Mouse (Mus musculus): ENCODE results near the gene Trmt13. TPM values are rescaled to one million over a fixed set of nuclear protein-coding genes. Genes with fewer than 3 reads are reported as not detected.

Trmt13 gene
- total and polyA plus RNA-seq, 3 experiments: 12.0 to 15.5 TPM; not detected in 1

- no peak overlapping the region for H3K27ac ChIP-seq (ENCODE audit: control insufficient read depth, low read depth, low read length)
- TF ChIP-seq EP300 (IDR thresholded peaks at IDR 0.05; ENCODE audit: low read depth in 1 of 2, low read length in 2 of 2) (no peak), POLR2A (IDR thresholded peaks at IDR 0.05; ENCODE audit: control insufficient read depth in 1 of 2, insufficient read depth in 1 of 2, low read depth in 1 of 2, low read length in 2 of 2, poor library complexity in 1 of 2) (no peak), GABPA (IDR thresholded peaks at IDR 0.05; ENCODE audit: low read depth, low read length) (no peak), KAT2A (conservative IDR thresholded peaks at IDR 0.05; ENCODE audit: low read depth, low read length) (no peak), ETS1 (IDR thresholded peaks at IDR 0.05; ENCODE audit: low read depth, low read length) (no peak), SIN3A (IDR thresholded peaks at IDR 0.05; ENCODE audit: low read length) (no peak), MAFK (IDR thresholded peaks at IDR 0.05; ENCODE audit: borderline replicate concordance, low read depth, low read length) (no peak), CHD1 (IDR thresholded peaks at IDR 0.05; ENCODE audit: low read depth, low read length) (no peak), ZMIZ1 (IDR thresholded peaks at IDR 0.05; ENCODE audit: low read depth, low read length) (no peak), NELFE (IDR thresholded peaks at IDR 0.05; ENCODE audit: low read depth, low read length) (no peak), SMC3 (IDR thresholded peaks at IDR 0.05; ENCODE audit: low read depth, low read length) (no peak), HCFC1 (IDR thresholded peaks at IDR 0.05; ENCODE audit: low read depth, low read length) (no peak), E2F4 (IDR thresholded peaks at IDR 0.05; ENCODE audit: borderline replicate concordance, low read depth, low read length) (no peak), JUND (IDR thresholded peaks at IDR 0.05; ENCODE audit: low read depth, low read length) (no peak), MAX (IDR thresholded peaks at IDR 0.05; ENCODE audit: low read length) (no peak), NRF1 (IDR thresholded peaks at IDR 0.05; ENCODE audit: insufficient read depth, low read depth, low read length, poor library complexity, severe bottlenecking) (no peak)
- peaks cover 2 to 3% of the 10 kb centered on the region in 2 experiments; a peak in 2 of 4 replicates for H3K36me3 ChIP-seq (ENCODE audit: control insufficient read depth in 1 of 2, insufficient read depth in 2 of 2, low read length in 2 of 2)
- no peak overlapping the region for H3K4me3 ChIP-seq (ENCODE audit: control insufficient read depth in 1 of 2, insufficient read depth in 1 of 2, low read depth in 2 of 2, low read length in 2 of 2)
- no peaks in the 10 kb centered on the region for H3K9me3 ChIP-seq (replicated peaks; ENCODE audit: insufficient read depth, low read length)
- H3K4me1 ChIP-seq (ENCODE audit: control insufficient read depth in 1 of 2, insufficient read depth in 2 of 2, low read length in 2 of 2): 0 out of 4 replicates have a peak, but pooled peaks cover 0 to 7% of the 10 kb centered on the region in 2 experiments
- no peaks in the 10 kb centered on the region for H3K27me3 ChIP-seq (ENCODE audit: control insufficient read depth in 1 of 2, insufficient read depth in 2 of 2, low read length in 2 of 2)
- H3K79me2 ChIP-seq (ENCODE audit: control insufficient read depth, insufficient read depth, low read length, poor library complexity): no peaks in the 10 kb centered on the region
- peak; percentile 11 for DNase-seq (ENCODE audit: low read depth, low spot score)
- H3K9ac ChIP-seq (ENCODE audit: control insufficient read depth, low read depth, low read length, poor library complexity, severe bottlenecking): no peak overlapping the region
Measured at GRCm38 (mm10) chr3:116542532-116542931, 71.9 kb downstream of the Trmt13 start.

GRCm38 (mm10) chr3:116542070-116542469 lies 72.3 kb downstream of the Trmt13 start:
- Histone ChIP-seq H3K36me3 (ENCODE audit: control insufficient read depth in 1 of 2, insufficient read depth in 2 of 2, low read length in 2 of 2) (peaks cover 2 to 3% of the 10 kb centered on the region in 2 experiments; a peak in 2 of 4 replicates), H3K27ac (ENCODE audit: control insufficient read depth, low read depth, low read length) (no peak overlapping the region), H3K79me2 (ENCODE audit: control insufficient read depth, insufficient read depth, low read length, poor library complexity) (no peaks in the 10 kb centered on the region), H3K27me3 (ENCODE audit: control insufficient read depth in 1 of 2, insufficient read depth in 2 of 2, low read length in 2 of 2) (no peaks in the 10 kb centered on the region), H3K4me3 (ENCODE audit: control insufficient read depth in 1 of 2, insufficient read depth in 1 of 2, low read depth in 2 of 2, low read length in 2 of 2) (no peak overlapping the region), H3K9ac (ENCODE audit: control insufficient read depth, low read depth, low read length, poor library complexity, severe bottlenecking) (no peak overlapping the region), H3K9me3 (replicated peaks; ENCODE audit: insufficient read depth, low read length) (no peaks in the 10 kb centered on the region), H3K4me1 (ENCODE audit: control insufficient read depth in 1 of 2, insufficient read depth in 2 of 2, low read length in 2 of 2) (0 out of 4 replicates have a peak, but pooled peaks cover 0 to 7% of the 10 kb centered on the region in 2 experiments)
- TF ChIP-seq EP300 (IDR thresholded peaks at IDR 0.05; ENCODE audit: low read depth in 1 of 2, low read length in 2 of 2): no peak
- TF ChIP-seq CTCF (IDR thresholded peaks at IDR 0.05 in 2 of 3, conservative IDR thresholded peaks at IDR 0.05 in 1 of 3; ENCODE audit: control insufficient read depth in 1 of 3, insufficient read depth in 1 of 3, low read depth in 2 of 3, low read length in 3 of 3, poor library complexity in 1 of 3, severe bottlenecking in 1 of 3): no peak
- no peak for TF ChIP-seq MAX (IDR thresholded peaks at IDR 0.05; ENCODE audit: low read length)
- no peak for TF ChIP-seq MEF2A (IDR thresholded peaks at IDR 0.05; ENCODE audit: extremely low read depth, insufficient replicate concordance, low read depth, low read length, poor library complexity, severe bottlenecking)
- no peak for TF ChIP-seq NRF1 (IDR thresholded peaks at IDR 0.05; ENCODE audit: insufficient read depth, low read depth, low read length, poor library complexity, severe bottlenecking)
- TF ChIP-seq CHD1 (IDR thresholded peaks at IDR 0.05; ENCODE audit: low read depth, low read length): no peak
- no peak for TF ChIP-seq ZMIZ1 (IDR thresholded peaks at IDR 0.05; ENCODE audit: low read depth, low read length)
- TF ChIP-seq USF2 (IDR thresholded peaks at IDR 0.05; ENCODE audit: borderline replicate concordance in 1 of 2, insufficient read depth in 1 of 2, low read depth in 1 of 2, low read length in 2 of 2): no peak
- TF ChIP-seq MAFK (IDR thresholded peaks at IDR 0.05; ENCODE audit: borderline replicate concordance, low read depth, low read length): no peak
- no peak for TF ChIP-seq ETS1 (IDR thresholded peaks at IDR 0.05; ENCODE audit: low read depth, low read length)
- no peak for TF ChIP-seq ZC3H11A (IDR thresholded peaks at IDR 0.05; ENCODE audit: low read depth, low read length)
- no peak for TF ChIP-seq GATA1 (IDR thresholded peaks at IDR 0.05; ENCODE audit: low read depth, low read length)
- TF ChIP-seq BHLHE40 (IDR thresholded peaks at IDR 0.05; ENCODE audit: borderline replicate concordance, low read depth, low read length): no peak
- TF ChIP-seq UBTF (IDR thresholded peaks at IDR 0.05; ENCODE audit: borderline replicate concordance, insufficient read depth, low read depth, low read length): no peak
- TF ChIP-seq KAT2A (conservative IDR thresholded peaks at IDR 0.05; ENCODE audit: low read depth, low read length): no peak
- no peak for TF ChIP-seq POLR2AphosphoS2 (IDR thresholded peaks at IDR 0.05; ENCODE audit: low read length)
- TF ChIP-seq POLR2AphosphoS5 (IDR thresholded peaks at IDR 0.05; ENCODE audit: borderline replicate concordance, low read depth, low read length): no peak
- TF ChIP-seq ZNF384 (IDR thresholded peaks at IDR 0.05; ENCODE audit: low read depth, low read length): no peak
- no peak for TF ChIP-seq USF1 (IDR thresholded peaks at IDR 0.05; ENCODE audit: low read depth, low read length)
- no peak for DNase-seq (ENCODE audit: low read depth, low spot score)

Data from MEL (cell line).